Mouse (Mus musculus) forebrain, embryonic 11.5 days (tissue): ENCODE data around the gene Gps2. TPM values are rescaled to one million over a fixed set of nuclear protein-coding genes. Genes with fewer than 3 reads are reported as not detected.

ENCODE experiments used
- ATAC-seq: fragments of 200-750 bp; cut with Nextera tagmentation; replicated peaks from 2 replicates; pipeline ENCODE4 v1.8.0; 2017; ENCODE audit warnings: moderate TSS enrichment; ENCODE audit not compliant: low FRiP score
- DNase-seq: peaks from one replicate; pipeline ENCODE4 v3.0.0-alpha.2; 2017; ENCODE audit warnings: low spot score
- H3K27ac ChIP-seq: fragments of 300-500 bp; sonication (generic); 2 replicates; pipeline ENCODE4 v1.5.1; 2014; ENCODE audit warnings: low read depth, low read length
- H3K27me3 ChIP-seq: fragments of 300-500 bp; sonication (generic); 2 replicates; pipeline ENCODE4 v1.6.1; 2014; ENCODE audit warnings: mild to moderate bottlenecking, low read length, mixed read lengths; ENCODE audit not compliant: control insufficient read depth, insufficient read depth
- H3K36me3 ChIP-seq: fragments of 300-500 bp; sonication (generic); 2 replicates; pipeline ENCODE4 v1.6.1; 2014; ENCODE audit warnings: mild to moderate bottlenecking, low read length, moderate library complexity, mixed read lengths; ENCODE audit not compliant: control insufficient read depth, insufficient read depth
- H3K4me1 ChIP-seq: fragments of 300-500 bp; sonication (generic); replicated peaks from 2 replicates; pipeline ENCODE4 v1.6.1; 2014; ENCODE audit warnings: low read length, mixed read lengths; ENCODE audit not compliant: control insufficient read depth, insufficient read depth
- H3K4me2 ChIP-seq: fragments of 300-500 bp; sonication (generic); 2 replicates; pipeline ENCODE4 v1.6.1; 2014; ENCODE audit warnings: low read depth, mild to moderate bottlenecking, low read length, moderate library complexity, mixed read lengths; ENCODE audit not compliant: severe bottlenecking
- H3K4me3 ChIP-seq: fragments of 300-500 bp; sonication (generic); 2 replicates; pipeline ENCODE4 v1.5.1; 2014; ENCODE audit warnings: low read depth, low read length
- H3K9ac ChIP-seq: fragments of 300-500 bp; sonication (generic); 2 replicates; pipeline ENCODE4 v1.6.1; 2014; ENCODE audit warnings: low read length
- H3K9me3 ChIP-seq: fragments of 300-500 bp; sonication (generic); 2 replicates; pipeline ENCODE4 v1.6.1; 2016; ENCODE audit warnings: low read length, mixed read lengths; ENCODE audit not compliant: control insufficient read depth
- WGBS: fragments of 180-500 bp; shearing (Covaris S2); extraction: QIAGEN DNeasy Blood & Tissue Kit; methylation state at CpG from one replicate; pipeline ENCODE4 v1.1.7; 2014; 5-methylcytosine and 5-hydroxymethylcytosine counted together
- polyA plus RNA-seq: library from polyadenylated mRNA; unstranded; fragments of >200 nt; fragmentation: Nextera tagmentation; extraction: Ambion mirVana; gene quantifications from 2 replicates; pipeline ENCODE4 v1.2.1, GENCODE M21; 2014

The Gps2 gene
- polyA plus RNA-seq, 1 experiment from 2014 or later, result 99.2 TPM

GRCm38 (mm10) chr11:69899870-69900269 is 13.8 kb upstream of the Gps2 start:
- ATAC-seq (no peak), DNase-seq (no peak)
- no peak overlapping the region for H3K27ac ChIP-seq
- H3K4me1 ChIP-seq, result peaks cover 3% of the 10 kb centered on the region; the same call in 1 of the 2 replicates
- no peaks in the 10 kb centered on the region for H3K9me3 ChIP-seq
- 27% methylated on average over 4 of the region's 4 CpGs for WGBS
- peak overlapping the region; percentile 93 for H3K4me2 ChIP-seq
- peak overlapping the region; percentile 96 for H3K4me3 ChIP-seq
- peak overlapping the region; percentile 99 for H3K9ac ChIP-seq
- H3K36me3 ChIP-seq, result no peaks in the 10 kb centered on the region
- no peaks in the 10 kb centered on the region for H3K27me3 ChIP-seq

- under 1% methylated on average over 38 of the region's 38 CpGs for WGBS
- Histone ChIP-seq H3K4me1 (peaks cover 3% of the 10 kb centered on the region; the same call in 1 of the 2 replicates), H3K9ac (peak within 1 kb of the TSS; percentile 99), H3K36me3 (peaks cover 3% of the 10 kb centered on the region; the same call in 1 of the 2 replicates), H3K9me3 (no peaks in the 10 kb centered on the region), H3K27ac (peak within 1 kb of the TSS; percentile 96), H3K27me3 (no peaks in the 10 kb centered on the region), H3K4me3 (peak within 1 kb of the TSS; percentile 96), H3K4me2 (peak within 1 kb of the TSS; percentile 93)
- ATAC-seq, result peak; percentile 93
- DNase-seq, result peak; percentile 93
Observed at GRCm38 (mm10) chr11:69900471-69901405, 12.9 kb upstream of the Gps2 start, which contains the start of the genes 2810408A11Rik and Neurl4. TSS of gene 2810408A11Rik (minus strand) at chr11:69900987. TSS of gene Neurl4 (plus strand) at chr11:69901072.

- Histone ChIP-seq H3K9ac (peak overlapping the region; percentile 89), H3K27ac (peak overlapping the region; percentile 96), H3K4me3 (peak overlapping the region; percentile 96), H3K4me2 (peak overlapping the region; percentile 93), H3K9me3 (no peaks in the 10 kb centered on the region), H3K36me3 (peaks cover 8% of the 10 kb centered on the region; the same call in 1 of the 2 replicates), H3K4me1 (peaks cover 3% of the 10 kb centered on the region; the same call in 1 of the 2 replicates), H3K27me3 (no peaks in the 10 kb centered on the region)
- ATAC-seq (peak; percentile 80), DNase-seq (peak; percentile 97)
- under 1% methylated on average over 42 of the region's 42 CpGs for WGBS
Observed at GRCm38 (mm10) chr11:69901406-69901846, 12.3 kb upstream of the Gps2 start.

- Histone ChIP-seq H3K36me3 (peaks cover 8% of the 10 kb centered on the region; the same call in 1 of the 2 replicates), H3K9ac (peak overlapping the region; percentile 89), H3K4me2 (peak overlapping the region; percentile 93), H3K9me3 (no peaks in the 10 kb centered on the region), H3K27me3 (no peaks in the 10 kb centered on the region), H3K4me3 (peak overlapping the region; percentile 96), H3K27ac (peak overlapping the region; percentile 96), H3K4me1 (peaks cover 3% of the 10 kb centered on the region; the same call in 1 of the 2 replicates)
- DNase-seq (no peak), ATAC-seq (peak; percentile 5; the same call in 1 of the 2 replicates)
- WGBS, result under 1% methylated on average over 39 of the region's 39 CpGs
Observed at GRCm38 (mm10) chr11:69901993-69902392, 11.7 kb upstream of the Gps2 start.

- Histone ChIP-seq H3K4me3 (peak overlapping the region; percentile 96), H3K9me3 (no peaks in the 10 kb centered on the region), H3K27ac (no peak overlapping the region), H3K4me1 (peaks cover 3% of the 10 kb centered on the region; the same call in 1 of the 2 replicates), H3K27me3 (no peaks in the 10 kb centered on the region), H3K36me3 (peaks cover 15% of the 10 kb centered on the region; the same call in 1 of the 2 replicates), H3K9ac (no peak overlapping the region), H3K4me2 (peak overlapping the region; percentile 93)
- no peak for ATAC-seq
- WGBS, result 89% methylated on average over 13 of the region's 13 CpGs
- no peak for DNase-seq
Observed at GRCm38 (mm10) chr11:69902972-69903371, 10.7 kb upstream of the Gps2 start.

GRCm38 (mm10) chr11:69904311-69904710 is 9.4 kb upstream of the Gps2 start:
- ATAC-seq (no peak), DNase-seq (no peak)
- H3K4me2 ChIP-seq, result no peak overlapping the region
- WGBS, result 94% methylated on average over 9 of the region's 9 CpGs
- no peak overlapping the region for H3K9ac ChIP-seq
- H3K36me3 ChIP-seq, result peaks cover 27% of the 10 kb centered on the region; the same call in 1 of the 2 replicates
- no peaks in the 10 kb centered on the region for H3K27me3 ChIP-seq
- no peak overlapping the region for H3K27ac ChIP-seq
- no peaks in the 10 kb centered on the region for H3K9me3 ChIP-seq
- peaks cover 3% of the 10 kb centered on the region; the same call in 1 of the 2 replicates for H3K4me1 ChIP-seq
- no peak overlapping the region for H3K4me3 ChIP-seq

GRCm38 (mm10) chr11:69908645-69909044 is 5.0 kb upstream of the Gps2 start:
- H3K27ac ChIP-seq, result no peak overlapping the region
- H3K4me1 ChIP-seq, result peaks cover 3% of the 10 kb centered on the region; the same call in 1 of the 2 replicates
- 97% methylated on average over 11 of the region's 11 CpGs for WGBS
- no peaks in the 10 kb centered on the region for H3K9me3 ChIP-seq
- H3K9ac ChIP-seq, result no peak overlapping the region
- H3K4me3 ChIP-seq, result no peak overlapping the region
- no peaks in the 10 kb centered on the region for H3K27me3 ChIP-seq
- no peak overlapping the region for H3K4me2 ChIP-seq
- DNase-seq (no peak), ATAC-seq (no peak)
- H3K36me3 ChIP-seq, result peaks cover 42% of the 10 kb centered on the region

GRCm38 (mm10) chr11:69909174-69909573 is 4.5 kb upstream of the Gps2 start:
- WGBS, result 92% methylated on average over 5 of the region's 5 CpGs
- Histone ChIP-seq H3K4me2 (no peak overlapping the region), H3K27me3 (no peaks in the 10 kb centered on the region), H3K9ac (no peak overlapping the region), H3K9me3 (no peaks in the 10 kb centered on the region), H3K4me3 (no peak overlapping the region), H3K4me1 (peaks cover 3% of the 10 kb centered on the region; the same call in 1 of the 2 replicates), H3K36me3 (peaks cover 42% of the 10 kb centered on the region), H3K27ac (no peak overlapping the region)
- DNase-seq, result no peak
- no peak for ATAC-seq
